Mouse (Mus musculus) liver, postnatal 0 days (tissue): ENCODE results near the gene Dnajc8. TPM values are rescaled to one million over a fixed set of nuclear protein-coding genes. Genes with fewer than 3 reads are reported as not detected.

ENCODE experiments used
- ATAC-seq: fragments of 200-750 bp; cut with Nextera tagmentation; 2 replicates; pipeline ENCODE4 v1.8.0; 2017; ENCODE audit warnings: mild to moderate bottlenecking, moderate library complexity
- DNase-seq: peaks from one replicate; pipeline ENCODE4 v3.0.0-alpha.2; 2016
- H3K27ac ChIP-seq: fragments of 300-500 bp; sonication (generic); 2 replicates; pipeline ENCODE4 v1.5.1; 2014; ENCODE audit warnings: antibody characterized with exemption, moderate library complexity, mild to moderate bottlenecking, low read depth
- H3K27me3 ChIP-seq: fragments of 300-500 bp; sonication (generic); 2 replicates; pipeline ENCODE4 v1.6.1; 2014; ENCODE audit warnings: low read length, control low read depth, mixed read lengths; ENCODE audit not compliant: insufficient read depth
- H3K36me3 ChIP-seq: fragments of 300-500 bp; sonication (generic); replicated peaks from 2 replicates; pipeline ENCODE4 v1.6.1; 2014; ENCODE audit warnings: mild to moderate bottlenecking, control low read depth, low read length, moderate library complexity, mixed read lengths; ENCODE audit not compliant: insufficient read depth
- H3K4me1 ChIP-seq: fragments of 300-500 bp; sonication (generic); 2 replicates; pipeline ENCODE4 v1.6.1; 2014; ENCODE audit warnings: antibody characterized with exemption, mild to moderate bottlenecking, control low read depth; ENCODE audit not compliant: insufficient read depth
- H3K4me2 ChIP-seq: fragments of 300-500 bp; sonication (generic); 2 replicates; pipeline ENCODE4 v1.6.1; 2014; ENCODE audit warnings: low read depth, mild to moderate bottlenecking, low read length, moderate library complexity, mixed read lengths
- H3K4me3 ChIP-seq: fragments of 300-500 bp; sonication (generic); 2 replicates; pipeline ENCODE4 v1.5.1; 2014; ENCODE audit warnings: low read depth, low read length
- H3K9ac ChIP-seq: fragments of 300-500 bp; sonication (generic); replicated peaks from 2 replicates; pipeline ENCODE4 v1.6.1; 2014; ENCODE audit warnings: mild to moderate bottlenecking, moderate library complexity
- H3K9me3 ChIP-seq: fragments of 300-500 bp; sonication (generic); 2 replicates; pipeline ENCODE4 v1.6.1; 2016; ENCODE audit warnings: mild to moderate bottlenecking, control low read depth, low read length, mixed read lengths
- CTCF ChIP-seq: sonication (generic); IDR thresholded peaks from 2 replicates; pipeline ENCODE4 v1.5.1; 2016; ENCODE audit warnings: antibody characterized with exemption, low read depth
- EP300 ChIP-seq: IDR thresholded peaks from 2 replicates; pipeline ENCODE4 v1.6.1; 2016; ENCODE audit warnings: antibody characterized with exemption, low read depth, mild to moderate bottlenecking
- WGBS: fragments of 180-500 bp; shearing (Covaris S2); extraction: QIAGEN DNeasy Blood & Tissue Kit; methylation state at CpG from one replicate; pipeline ENCODE4 v1.1.7; 2014; ENCODE audit not compliant: insufficient replicate concordance; 5-methylcytosine and 5-hydroxymethylcytosine counted together
- polyA plus RNA-seq: library from polyadenylated mRNA; unstranded; fragments of >200 nt; fragmentation: Nextera tagmentation; extraction: Ambion mirVana; gene quantifications from 2 replicates; pipeline ENCODE4 v1.2.1, GENCODE M21; 2015

The Dnajc8 gene
- polyA plus RNA-seq, 1 experiment from 2014 or later, result 71.5 TPM

GRCm38 (mm10) chr4:132569115-132569514 lies 33.8 kb downstream of the Dnajc8 start:
- Histone ChIP-seq H3K9ac (no peak overlapping the region), H3K27me3 (no peaks in the 10 kb centered on the region), H3K27ac (no peak overlapping the region), H3K36me3 (no peaks in the 10 kb centered on the region), H3K4me2 (no peak overlapping the region), H3K4me3 (no peak overlapping the region), H3K9me3 (no peaks in the 10 kb centered on the region), H3K4me1 (peaks cover 14% of the 10 kb centered on the region; the same call in 1 of the 2 replicates)
- 87% methylated on average over 5 of the region's 5 CpGs for WGBS
- TF ChIP-seq CTCF (peak; percentile 67), EP300 (no peak)
- ATAC-seq (no peak), DNase-seq (no peak)

GRCm38 (mm10) chr4:132571190-132571589 lies 35.8 kb downstream of the Dnajc8 start:
- TF ChIP-seq CTCF (no peak), EP300 (no peak)
- no peaks in the 10 kb centered on the region for H3K9me3 ChIP-seq
- no peaks in the 10 kb centered on the region for H3K27me3 ChIP-seq
- no peak overlapping the region for H3K4me3 ChIP-seq
- no peak overlapping the region for H3K27ac ChIP-seq
- H3K4me2 ChIP-seq, result no peak overlapping the region
- DNase-seq (no peak), ATAC-seq (no peak)
- H3K9ac ChIP-seq, result no peak overlapping the region
- 78% methylated on average over 9 of the region's 9 CpGs for WGBS
- H3K4me1 ChIP-seq, result peaks cover 8% of the 10 kb centered on the region; the same call in 1 of the 2 replicates
- no peaks in the 10 kb centered on the region for H3K36me3 ChIP-seq

GRCm38 (mm10) chr4:132573327-132573726 lies 38.0 kb downstream of the Dnajc8 start:
- no peak overlapping the region for H3K4me3 ChIP-seq
- H3K9me3 ChIP-seq, result no peaks in the 10 kb centered on the region
- no peak for DNase-seq
- no peak overlapping the region for H3K27ac ChIP-seq
- H3K27me3 ChIP-seq, result no peaks in the 10 kb centered on the region
- no peak for TF ChIP-seq EP300
- 0 out of 2 replicates have a peak, but pooled peaks cover 4% of the 10 kb centered on the region for H3K4me1 ChIP-seq
- no peak for ATAC-seq
- H3K36me3 ChIP-seq, result no peaks in the 10 kb centered on the region
- no peak overlapping the region for H3K9ac ChIP-seq
- H3K4me2 ChIP-seq, result no peak overlapping the region
- 26% methylated on average over 11 of the region's 11 CpGs for WGBS

GRCm38 (mm10) chr4:132574809-132575347 lies 39.5 kb downstream of the Dnajc8 start:
- Histone ChIP-seq H3K4me2 (no peak overlapping the region), H3K4me1 (0 out of 2 replicates have a peak, but pooled peaks cover 4% of the 10 kb centered on the region), H3K4me3 (no peak overlapping the region), H3K27ac (no peak overlapping the region), H3K27me3 (no peaks in the 10 kb centered on the region), H3K36me3 (peaks cover 2% of the 10 kb centered on the region; the same call in 1 of the 2 replicates), H3K9ac (no peak overlapping the region), H3K9me3 (no peaks in the 10 kb centered on the region)
- ATAC-seq (no peak), DNase-seq (no peak)
- 70% methylated on average over 1 of the region's 1 CpGs for WGBS
- TF ChIP-seq CTCF (no peak), EP300 (no peak)

GRCm38 (mm10) chr4:132583781-132584180 lies 48.4 kb downstream of the Dnajc8 start:
- no peak for ATAC-seq
- peaks cover 2% of the 10 kb centered on the region; the same call in 1 of the 2 replicates for H3K36me3 ChIP-seq
- TF ChIP-seq EP300 (no peak), CTCF (no peak)

GRCm38 (mm10) chr4:132584975-132585374 lies 49.6 kb downstream of the Dnajc8 start:
- no peaks in the 10 kb centered on the region for H3K27me3 ChIP-seq
- H3K36me3 ChIP-seq, result no peaks in the 10 kb centered on the region; the same call in 1 of the 2 replicates
- H3K4me2 ChIP-seq, result no peak overlapping the region
- WGBS, result 67% methylated on average over 2 of the region's 2 CpGs
- ATAC-seq (no peak), DNase-seq (no peak)
- no peak overlapping the region for H3K27ac ChIP-seq
- no peak overlapping the region for H3K4me3 ChIP-seq
- peaks cover 3% of the 10 kb centered on the region; the same call in 1 of the 2 replicates for H3K9me3 ChIP-seq
- H3K4me1 ChIP-seq, result no peaks in the 10 kb centered on the region
- no peak overlapping the region for H3K9ac ChIP-seq
- TF ChIP-seq CTCF (no peak), EP300 (no peak)

More at GRCm38 (mm10) chr4:132583781-132584180, 48.4 kb downstream of the Dnajc8 start:
- Histone ChIP-seq H3K4me3 (no peak overlapping the region), H3K9me3 (peaks cover 3% of the 10 kb centered on the region; the same call in 1 of the 2 replicates), H3K27me3 (no peaks in the 10 kb centered on the region), H3K27ac (no peak overlapping the region), H3K4me1 (no peaks in the 10 kb centered on the region), H3K4me2 (no peak overlapping the region), H3K9ac (no peak overlapping the region)
- WGBS, result 51% methylated on average over 3 of the region's 3 CpGs
- no peak for DNase-seq
